Mouse (Mus musculus) heart, adult 11 months (tissue): ENCODE measurements around the gene Tmem199.

ENCODE experiments used
- DNase-seq: peaks from one replicate; pipeline ENCODE4 v3.0.0; 2022

Gene Tmem199

DNA sequence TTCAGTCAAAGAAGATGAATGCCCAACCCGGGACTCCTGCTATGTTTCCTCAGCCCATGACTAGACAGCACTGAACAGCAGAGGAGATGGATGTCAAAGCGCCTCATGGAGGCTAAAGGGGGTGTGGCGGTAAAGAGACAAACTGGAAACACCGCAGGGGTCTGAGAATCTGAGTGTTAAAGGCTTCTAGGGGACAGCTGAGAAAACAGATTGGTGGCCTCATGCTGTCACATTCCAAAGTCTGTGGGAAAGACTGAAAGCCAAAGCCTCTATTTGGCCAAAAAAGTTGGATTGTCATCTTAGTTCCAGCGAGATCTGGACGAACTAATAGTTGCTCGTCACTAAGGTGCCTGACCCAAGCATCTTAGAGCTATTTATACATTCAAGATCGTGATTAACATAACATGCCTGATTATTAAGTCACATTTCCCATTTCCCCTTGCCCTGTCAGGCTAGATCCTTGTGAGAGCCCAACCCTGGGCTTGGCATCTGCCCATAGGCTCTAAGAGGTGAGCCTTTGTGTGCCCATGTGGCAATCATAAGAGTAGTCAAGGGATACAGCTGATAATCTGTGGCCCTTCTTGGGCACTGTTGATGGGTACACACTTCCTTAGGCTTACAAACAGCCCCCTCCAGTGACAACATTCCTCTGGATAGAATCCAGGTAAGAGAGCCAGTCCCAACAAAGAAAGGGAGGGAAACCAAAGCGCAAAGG, 11.4 kb upstream of the Tmem199 start:
- peak; percentile 90 for DNase-seq

DNA sequence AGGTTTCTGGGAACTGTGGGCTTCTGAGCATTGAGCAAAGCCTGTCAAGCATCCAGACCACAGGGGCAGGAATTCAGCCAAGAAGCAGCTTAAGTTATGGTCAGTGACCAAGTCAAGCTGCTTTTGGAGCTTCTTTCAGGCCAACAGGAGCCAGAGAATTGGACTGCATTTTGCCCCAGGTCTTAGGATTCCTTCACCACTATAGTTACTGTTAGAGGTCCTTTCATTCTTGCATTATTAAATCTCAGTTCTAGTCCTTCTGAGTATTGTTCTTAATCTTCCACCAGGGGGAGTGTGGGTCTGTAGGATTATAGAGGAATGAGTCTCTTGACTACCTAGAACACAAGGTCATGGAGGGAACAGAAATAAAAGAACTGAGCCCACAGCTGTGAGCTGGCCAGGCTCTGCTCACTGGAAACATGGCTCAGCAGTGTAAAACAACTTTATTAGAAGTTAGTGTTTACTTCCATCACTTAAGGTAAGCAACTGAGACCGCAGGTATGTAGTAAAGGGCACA, 10.6 kb upstream of the Tmem199 start:
- no peak for DNase-seq

DNA sequence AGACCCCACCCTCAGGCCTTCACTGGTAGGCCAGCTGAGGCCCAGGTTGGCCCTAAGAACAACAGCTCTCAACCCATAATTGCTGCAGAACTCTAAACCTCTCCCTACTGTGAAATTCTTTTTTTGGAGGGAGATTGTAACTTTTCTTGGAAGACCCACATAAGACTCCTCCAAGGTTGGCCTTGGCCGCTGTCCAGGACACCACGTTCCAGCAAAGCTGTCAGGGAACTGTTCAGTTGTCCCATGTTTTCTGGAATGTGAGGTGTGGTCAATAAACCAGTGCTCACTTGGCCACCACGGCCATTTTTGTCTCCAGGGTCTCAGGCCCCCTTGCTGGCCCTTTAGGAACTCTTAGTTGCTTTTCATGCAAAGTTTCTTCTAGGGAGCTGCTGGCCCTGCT, 9.9 kb upstream of the Tmem199 start:
- DNase-seq: no peak

DNA sequence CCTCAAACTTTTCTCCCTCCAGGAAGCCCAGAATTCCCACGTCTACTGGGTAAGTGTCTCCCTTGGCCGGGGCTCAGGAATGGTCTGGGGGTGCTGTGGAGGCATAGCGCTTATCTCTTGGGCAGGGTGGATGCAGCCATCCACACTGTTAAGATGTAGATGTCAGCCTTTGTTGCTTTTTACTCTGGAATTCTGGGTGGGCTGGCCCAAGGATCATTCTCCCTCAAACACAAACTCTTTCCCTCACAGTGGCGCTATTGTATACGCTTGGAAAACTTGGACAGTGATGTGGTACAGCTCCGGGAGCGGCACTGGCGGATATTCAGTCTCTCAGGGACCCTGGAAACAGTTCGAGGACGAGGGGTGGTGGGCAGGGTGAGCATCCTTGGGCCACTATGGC, 7.0 kb upstream of the Tmem199 start:
- DNase-seq: no peak

GRCm38 (mm10) chr11:78515549-78516325, 3.8 kb upstream of the Tmem199 start:
- no peak for DNase-seq

GRCm38 (mm10) chr11:78513106-78513790, 1.3 kb upstream of the Tmem199 start:
- DNase-seq: no peak

DNA sequence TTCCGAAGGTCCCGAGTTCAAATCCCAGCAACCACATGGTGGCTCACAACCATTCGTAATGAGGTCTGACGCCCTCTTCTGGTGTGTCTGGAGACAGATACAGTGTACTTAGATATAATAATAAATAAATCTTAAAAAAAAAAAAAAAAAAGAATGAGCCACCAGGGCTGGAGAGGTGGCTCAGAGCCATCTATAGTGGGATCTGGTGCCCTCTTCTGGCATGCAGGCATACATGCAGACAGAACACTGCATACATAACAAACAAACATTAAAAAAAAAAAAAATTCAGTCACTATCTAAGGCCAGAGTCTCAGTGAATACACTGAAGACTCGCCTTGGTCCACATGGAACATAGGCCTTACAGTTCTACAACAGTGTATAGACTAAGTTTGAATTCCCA, 2.8 kb downstream of the Tmem199 start:
- no peak for DNase-seq

- DNase-seq: no peak
These were observed 6.5 kb downstream of the Tmem199 start for GRCm38 (mm10) chr11:78505430-78505829.

GRCm38 (mm10) chr11:78502909-78503650, 8.9 kb downstream of the Tmem199 start, which contains the start of gene Sebox:
TSS of gene Sebox (plus strand) at chr11:78503447.
- peak; percentile 88 for DNase-seq

DNA sequence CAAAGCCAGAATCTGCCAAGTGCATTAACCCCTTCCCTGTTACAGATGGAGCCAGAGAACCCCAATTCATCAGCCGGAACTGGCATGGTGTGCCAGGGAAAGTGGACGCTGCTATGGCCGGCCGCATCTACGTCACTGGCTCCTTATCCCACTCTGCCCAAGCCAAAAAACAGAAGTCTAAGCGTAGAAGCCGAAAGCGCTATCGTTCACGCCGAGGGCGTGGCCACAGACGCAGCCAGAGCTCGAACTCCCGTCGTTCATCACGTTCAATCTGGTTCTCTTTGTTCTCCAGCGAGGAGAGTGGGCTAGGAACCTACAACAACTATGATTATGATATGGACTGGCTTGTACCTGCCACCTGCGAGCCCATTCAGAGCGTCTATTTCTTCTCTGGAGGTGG, 10.4 kb downstream of the Tmem199 start:
- DNase-seq: no peak

- peak; percentile 87 for DNase-seq
These were observed 11.3 kb downstream of the Tmem199 start for GRCm38 (mm10) chr11:78500623-78501202.

- DNase-seq: no peak
These were observed 12.4 kb downstream of the Tmem199 start for GRCm38 (mm10) chr11:78499543-78499942.

DNA sequence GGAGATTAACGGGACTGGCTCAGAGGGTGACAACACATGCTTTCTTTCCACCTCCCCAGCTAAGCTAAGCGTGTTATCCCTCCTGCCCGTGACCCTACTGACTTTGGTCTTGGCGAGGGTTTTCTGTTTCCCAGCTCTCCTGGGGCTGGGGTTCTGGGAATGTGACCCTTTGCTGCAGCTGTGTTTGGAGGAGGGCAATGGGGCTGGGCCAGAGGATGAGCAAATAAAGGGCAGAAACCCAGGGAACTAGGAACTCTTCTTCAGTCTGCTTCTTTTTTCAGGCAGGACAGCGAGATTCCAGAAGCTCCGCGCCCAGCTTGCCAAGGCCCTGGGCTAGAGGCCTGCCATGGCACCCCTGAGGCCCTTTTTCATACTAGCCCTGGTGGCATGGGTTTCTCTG, 13.0 kb downstream of the Tmem199 start, which contains the start of gene Vtn:
Gene Vtn (plus strand): TSS at position 88 of the 400 bp plus-strand sequence.
- DNase-seq: peak; percentile 98

DNA sequence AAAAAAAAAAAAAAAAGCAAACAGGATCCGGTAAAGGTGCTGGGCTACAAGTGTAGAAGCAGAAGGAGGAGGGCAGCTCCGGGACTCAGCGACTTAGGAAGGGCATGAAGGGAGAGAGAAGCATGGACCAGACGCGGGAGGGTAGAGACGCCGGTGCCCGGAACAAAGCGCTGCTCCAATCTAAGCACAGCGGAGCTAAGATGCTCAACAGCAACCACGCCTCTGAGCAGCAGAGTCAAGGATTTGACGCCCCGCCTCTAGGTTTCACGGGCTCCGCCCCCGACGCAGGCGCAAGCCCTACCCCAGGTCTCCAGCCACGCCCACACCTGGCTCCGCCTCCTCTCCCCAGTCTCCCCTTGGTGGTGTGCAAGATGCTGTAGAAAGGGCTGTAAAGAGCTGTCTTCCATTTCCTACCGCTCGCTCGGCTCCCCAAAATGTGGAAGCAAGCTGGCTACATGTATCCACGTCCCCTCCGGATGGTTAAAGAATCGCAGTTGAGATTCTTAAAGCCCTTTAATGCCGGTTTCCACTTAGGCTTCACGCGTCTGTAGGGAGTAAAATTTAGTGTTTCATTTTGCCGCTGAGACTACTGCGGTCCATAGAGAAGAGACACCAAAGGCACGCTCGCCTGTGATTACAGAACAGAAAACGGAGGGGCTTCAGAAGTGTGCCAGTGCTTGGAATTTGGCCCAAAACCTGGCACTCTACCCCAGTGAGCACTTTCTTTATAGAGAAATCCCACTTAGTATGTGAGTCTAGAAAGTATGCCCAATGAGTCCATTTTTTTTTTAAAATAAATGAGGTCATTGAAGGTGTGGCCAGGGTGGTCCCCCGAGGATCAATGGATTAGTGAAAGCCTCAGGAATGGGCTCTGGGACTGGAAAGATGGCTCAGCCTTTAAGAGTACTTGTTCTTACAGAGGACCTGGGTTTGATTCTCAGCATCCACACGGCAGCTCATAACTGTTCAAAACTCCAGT, 14.1 kb downstream of the Tmem199 start, which contains the start of gene Sarm1:
Gene Sarm1 (minus strand): TSS at position 211 of the 979 bp plus-strand sequence.
- DNase-seq: peak; percentile 99

GRCm38 (mm10) chr11:78497071-78497541, 14.9 kb downstream of the Tmem199 start:
- peak; percentile 93 for DNase-seq

- no peak for DNase-seq
These were observed 16.1 kb downstream of the Tmem199 start for GRCm38 (mm10) chr11:78495904-78496303.

GRCm38 (mm10) chr11:78490781-78491241, 21.2 kb downstream of the Tmem199 start:
- DNase-seq: peak; percentile 90

DNA sequence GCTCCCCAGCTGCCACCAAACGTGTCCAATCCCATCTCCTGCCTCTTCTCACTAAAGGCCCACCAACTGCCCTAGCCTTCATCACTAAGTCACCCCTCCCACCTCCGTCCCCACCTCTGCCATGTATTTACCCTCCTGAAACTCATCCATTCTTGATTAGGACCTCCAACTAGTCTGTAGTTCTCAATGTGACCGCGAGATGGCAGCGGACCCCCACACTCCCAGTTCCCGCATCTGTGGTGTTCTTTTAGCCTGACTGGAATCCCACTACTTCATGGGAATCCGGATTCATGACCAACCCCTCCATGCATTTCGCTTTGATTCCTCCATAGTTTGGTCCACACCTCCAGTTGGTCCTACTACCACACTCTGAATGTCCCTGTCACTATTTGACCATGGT, 23.8 kb downstream of the Tmem199 start:
- peak; percentile 92 for DNase-seq

DNA sequence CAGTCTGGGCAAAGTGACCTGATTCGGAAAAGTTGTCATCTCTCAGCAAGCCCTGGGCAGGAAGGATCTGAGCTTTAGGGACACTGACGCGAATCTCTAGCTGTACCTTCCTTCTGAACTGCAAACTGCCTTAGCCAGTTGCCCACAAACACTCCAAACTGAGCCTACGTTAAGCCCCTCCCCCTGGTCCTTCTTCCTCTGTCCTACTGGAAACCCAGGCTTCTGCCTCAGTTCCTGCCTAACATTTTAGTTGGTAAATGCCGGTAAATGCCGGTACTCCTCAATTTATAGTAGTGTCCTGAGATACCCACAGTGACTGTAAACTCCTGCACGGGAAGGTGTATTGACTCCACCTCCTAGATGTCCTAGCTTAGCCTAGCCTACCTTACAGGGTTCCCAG, 28.3 kb downstream of the Tmem199 start:
- DNase-seq: no peak

GRCm38 (mm10) chr11:78475289-78475688, 36.7 kb downstream of the Tmem199 start:
- no peak for DNase-seq
